In genomic region chr13:54572621-54573020, GRCm38 (mm10) we compare ENCODE assay signal across 23 mouse cellular contexts. TPM values are rescaled to one million over a fixed set of nuclear protein-coding genes. Genes with fewer than 3 reads are reported as not detected.
DNase-seq lines count a peak whose midpoint lies in the region; ATAC-seq and TF ChIP-seq lines count a peak whose summit lies in the region.
"Had no signal": no experiment of that assay in that cellular context is flagged by ENCODE, and none has a peak within 500 bp of the region (broad histone marks: within the 10 kb centered on the region; RNA-seq: fewer than 3 reads in every experiment).

No protein-coding gene starts in this region.

- peak overlapping the region; percentile 37 for H3K4me2 ChIP-seq in myocyte (ENCODE audit: low read depth)
- H3K4me2 ChIP-seq: embryonic facial prominence, embryonic 12.5 days; embryonic facial prominence, embryonic 15.5 days; heart, embryonic 11.5 days; hindbrain, embryonic 12.5 days; hindbrain, embryonic 15.5 days had no signal

- H3K4me3 ChIP-seq in myocyte: no peak overlapping the region
- H3K4me3 ChIP-seq: embryonic facial prominence, embryonic 12.5 days; embryonic facial prominence, embryonic 15.5 days; gastrocnemius, adult 2 months; hindbrain, embryonic 12.5 days; hindbrain, embryonic 15.5 days had no signal

- peak; percentile 27 for DNase-seq in A20 (ENCODE audit: low read depth, low spot score)
- no peak for DNase-seq in heart, adult 18-20 months
- DNase-seq in urinary bladder, postnatal 25 days (ENCODE audit: low spot score): no peak
- DNase-seq in spleen, postnatal 4 days (ENCODE audit: low spot score in 2 of 2): no peak
- DNase-seq: adrenal gland, postnatal 10 days; adrenal gland, postnatal 36 days; B cell, adult 2 months; cerebellum, adult 18-20 months; cerebellum, adult 9-10 months; cerebellum, postnatal 25 days; forebrain, postnatal 0 days; gastrocnemius, adult 2 months; gastrocnemius, postnatal 14 days had no signal

- no peaks in the 10 kb centered on the region for H3K36me3 ChIP-seq in myocyte (ENCODE audit: control insufficient read depth, insufficient read depth)

- H3K79me2 ChIP-seq in myocyte (ENCODE audit: control insufficient read depth, insufficient read depth): peaks cover 14% of the 10 kb centered on the region

- no peaks in the 10 kb centered on the region for H3K27me3 ChIP-seq in myocyte (ENCODE audit: control insufficient read depth, insufficient read depth, insufficient read length)
- H3K27me3 ChIP-seq: embryonic facial prominence, embryonic 12.5 days; embryonic facial prominence, embryonic 15.5 days had no signal

- H3ac ChIP-seq in myocyte (ENCODE audit: control insufficient read depth, insufficient read length): no peak overlapping the region

- peak; percentile 60 for ATAC-seq in CD4-positive, CD25-positive, alpha-beta regulatory T cell, adult 4 months
- ATAC-seq in activated CD4-positive, CD25-positive, alpha-beta regulatory T cell, adult 4 months: peak; percentile 18
- ATAC-seq: forebrain, embryonic 14.5 days; forebrain, postnatal 0 days; intestine, embryonic 16.5 days had no signal

- TF ChIP-seq POLR2A in myocyte (IDR thresholded peaks at IDR 0.05; ENCODE audit: insufficient read length, low read depth): no peak

TF ChIP-seq in myocyte, 11 proteins besides CTCF, POLR2A, EP300 and RAD21:
- TF ChIP-seq POLR2AphosphoS2 (IDR thresholded peaks at IDR 0.05; ENCODE audit: insufficient read length, low read depth) (no peak), MAX (IDR thresholded peaks at IDR 0.05; ENCODE audit: low read depth) (no peak), E2F4 (IDR thresholded peaks at IDR 0.05; ENCODE audit: insufficient read depth) (no peak), SRF (IDR thresholded peaks at IDR 0.05; ENCODE audit: control insufficient read depth, insufficient read length, low read depth) (no peak), TCF3 (IDR thresholded peaks at IDR 0.05; ENCODE audit: insufficient read length, low read depth) (no peak), MYOG (IDR thresholded peaks at IDR 0.05; ENCODE audit: control insufficient read depth in 1 of 3, insufficient read depth in 1 of 3, insufficient read length in 2 of 3, low read depth in 2 of 3) (no peak), USF1 (IDR thresholded peaks at IDR 0.05; ENCODE audit: low read depth) (no peak), REST (IDR thresholded peaks at IDR 0.05; ENCODE audit: insufficient read depth, insufficient read length) (no peak), MYOD1 (IDR thresholded peaks at IDR 0.05; ENCODE audit: control insufficient read depth in 1 of 3, insufficient read length in 2 of 3, low read depth in 2 of 3) (no peak), TCF12 (IDR thresholded peaks at IDR 0.05; ENCODE audit: insufficient read depth, poor library complexity, severe bottlenecking) (no peak), CEBPB (IDR thresholded peaks at IDR 0.05; ENCODE audit: insufficient read depth, poor library complexity, severe bottlenecking) (no peak)

RNA-seq across cellular contexts. Expression of gene Arl10, which starts 2.2 kb away (rescaled TPM):
- 1 to 10 TPM; 3.8 to 5.0 TPM for polyA plus RNA-seq in CD4-positive, CD25-positive, alpha-beta regulatory T cell, adult 4 months (2017; shearing (Covaris generic))
- polyA plus RNA-seq in activated CD4-positive, CD25-positive, alpha-beta regulatory T cell, adult 4 months (2017; shearing (Covaris generic)): 1 to 10 TPM; 2.7 to 6.6 TPM
- polyA plus RNA-seq in myocyte (2012; fragmentation: generic; extraction: Trizol): 15.3 TPM
- total RNA-seq in heart, adult 18-20 months (2021): 1 to 10 TPM; 5.0 to 5.3 TPM

RNA-seq across cellular contexts. Expression of gene 4833439L19Rik, which starts 7.4 kb away (rescaled TPM):
- 100 to 1,000 TPM in 1 of 2 experiments, 10 to 100 TPM in 1; 67.3 to 104 TPM for polyA plus RNA-seq in CD4-positive, CD25-positive, alpha-beta regulatory T cell, adult 4 months (2017; shearing (Covaris generic))
- polyA plus RNA-seq in activated CD4-positive, CD25-positive, alpha-beta regulatory T cell, adult 4 months (2017; shearing (Covaris generic)): 10 to 100 TPM; 63.3 to 66.3 TPM
- polyA plus RNA-seq in myocyte (2012; fragmentation: generic; extraction: Trizol): 117 TPM
- 100 to 1,000 TPM in 1 of 2 experiments, 10 to 100 TPM in 1; 94.5 to 102 TPM for total RNA-seq in heart, adult 18-20 months (2021)

RNA-seq across cellular contexts. Expression of gene Nop16, which starts 17.3 kb away (rescaled TPM):
- polyA plus RNA-seq in CD4-positive, CD25-positive, alpha-beta regulatory T cell, adult 4 months (2017; shearing (Covaris generic)): 10 to 100 TPM; 59.5 to 64.6 TPM
- 10 to 100 TPM; 64.0 to 66.2 TPM for polyA plus RNA-seq in activated CD4-positive, CD25-positive, alpha-beta regulatory T cell, adult 4 months (2017; shearing (Covaris generic))
- 51.1 TPM for polyA plus RNA-seq in myocyte (2012; fragmentation: generic; extraction: Trizol)
- total RNA-seq in heart, adult 18-20 months (2021): 10 to 100 TPM; 13.7 to 16.4 TPM

RNA-seq across cellular contexts. Expression of gene Higd2a, which starts 17.4 kb away (rescaled TPM):
- 100 to 1,000 TPM in 1 of 2 experiments, 10 to 100 TPM in 1; 98.7 to 110 TPM for polyA plus RNA-seq in CD4-positive, CD25-positive, alpha-beta regulatory T cell, adult 4 months (2017; shearing (Covaris generic))
- polyA plus RNA-seq in activated CD4-positive, CD25-positive, alpha-beta regulatory T cell, adult 4 months (2017; shearing (Covaris generic)): 100 to 1,000 TPM; 130 to 146 TPM
- 234 TPM for polyA plus RNA-seq in myocyte (2012; fragmentation: generic; extraction: Trizol)
- 100 to 1,000 TPM; 185 to 190 TPM for total RNA-seq in heart, adult 18-20 months (2021)

RNA-seq across cellular contexts. Expression of gene Cltb, which starts 38.5 kb away (rescaled TPM):
- 10 to 100 TPM; 15.6 to 16.2 TPM for polyA plus RNA-seq in CD4-positive, CD25-positive, alpha-beta regulatory T cell, adult 4 months (2017; shearing (Covaris generic))
- 10 to 100 TPM; 11.7 TPM for polyA plus RNA-seq in activated CD4-positive, CD25-positive, alpha-beta regulatory T cell, adult 4 months (2017; shearing (Covaris generic))
- 43.0 TPM for polyA plus RNA-seq in myocyte (2012; fragmentation: generic; extraction: Trizol)
- total RNA-seq in heart, adult 18-20 months (2021): 10 to 100 TPM; 87.8 to 97.2 TPM
